Mouse (Mus musculus) heart, embryonic 11.5 days (tissue): Measurements from ENCODE around the gene Ifrd2. TPM values are rescaled to one million over a fixed set of nuclear protein-coding genes. Genes with fewer than 3 reads are reported as not detected.

Source experiments
- ATAC-seq: fragments of 200-750 bp; cut with Nextera tagmentation; replicated peaks from 2 replicates; pipeline ENCODE4 v1.8.0; 2017; ENCODE audit warnings: moderate library complexity; ENCODE audit not compliant: insufficient number of reproducible peaks, low FRiP score, low TSS enrichment
- H3K27ac ChIP-seq: fragments of 300-500 bp; sonication (generic); 2 replicates; pipeline ENCODE4 v1.5.1; 2014; ENCODE audit warnings: mild to moderate bottlenecking, low read depth, low read length
- H3K27me3 ChIP-seq: fragments of 300-500 bp; sonication (generic); 2 replicates; pipeline ENCODE4 v1.6.1; 2014; ENCODE audit warnings: mild to moderate bottlenecking, low read length, mixed read lengths; ENCODE audit not compliant: control insufficient read depth, insufficient read depth
- H3K36me3 ChIP-seq: fragments of 300-500 bp; sonication (generic); 2 replicates; pipeline ENCODE4 v1.6.1; 2014; ENCODE audit warnings: mild to moderate bottlenecking, low read length, moderate library complexity, mixed read lengths; ENCODE audit not compliant: control insufficient read depth, insufficient read depth
- H3K4me1 ChIP-seq: fragments of 300-500 bp; sonication (generic); 2 replicates; pipeline ENCODE4 v1.6.1; 2014; ENCODE audit warnings: low read length; ENCODE audit not compliant: control insufficient read depth, insufficient read depth
- H3K4me2 ChIP-seq: fragments of 300-500 bp; sonication (generic); 2 replicates; pipeline ENCODE4 v1.6.1; 2014; ENCODE audit warnings: mild to moderate bottlenecking, moderate library complexity
- H3K4me3 ChIP-seq: fragments of 300-500 bp; sonication (generic); 2 replicates; pipeline ENCODE4 v1.5.1; 2014; ENCODE audit warnings: low read depth, low read length
- H3K9ac ChIP-seq: fragments of 300-500 bp; sonication (generic); 2 replicates; pipeline ENCODE4 v1.6.1; 2014; ENCODE audit warnings: mild to moderate bottlenecking, low read depth, low read length, moderate library complexity
- H3K9me3 ChIP-seq: fragments of 300-500 bp; sonication (generic); replicated peaks from 2 replicates; pipeline ENCODE4 v1.6.1; 2016; ENCODE audit warnings: low read length; ENCODE audit not compliant: control insufficient read depth
- WGBS: fragments of 180-500 bp; shearing (Covaris S2); extraction: QIAGEN DNeasy Blood & Tissue Kit; methylation state at CpG from one replicate; pipeline ENCODE4 v1.1.7; 2014; ENCODE audit not compliant: insufficient replicate concordance; 5-methylcytosine and 5-hydroxymethylcytosine counted together
- polyA plus RNA-seq: library from polyadenylated mRNA; unstranded; fragments of >200 nt; fragmentation: Nextera tagmentation; extraction: Ambion mirVana; gene quantifications from 2 replicates; pipeline ENCODE4 v1.2.1, GENCODE M21; 2014

Ifrd2 gene
- 57.5 and 59.1 TPM in 2 replicates for polyA plus RNA-seq

- Histone ChIP-seq H3K9me3 (no peaks in the 10 kb centered on the region), H3K9ac (peak within 1 kb of the TSS; percentile 85), H3K4me2 (peak within 1 kb of the TSS; percentile 91), H3K4me1 (peaks cover 22% of the 10 kb centered on the region), H3K36me3 (peaks cover 20% of the 10 kb centered on the region), H3K27me3 (no peaks in the 10 kb centered on the region), H3K27ac (peak within 1 kb of the TSS; percentile 80), H3K4me3 (peak within 1 kb of the TSS; percentile 74)
- ATAC-seq: peak; percentile 96
- 13% methylated on average over 46 of the region's 46 CpGs for WGBS
Measured at GRCm38 (mm10) chr9:107586974-107587832, at the start of gene Ifrd2. TSS of gene Ifrd2 (plus strand) at chr9:107587642.

GRCm38 (mm10) chr9:107538231-107538630 lies 49.2 kb upstream of the Ifrd2 start:
- Histone ChIP-seq H3K4me3 (no peak overlapping the region), H3K27me3 (no peaks in the 10 kb centered on the region), H3K27ac (no peak overlapping the region), H3K9me3 (no peaks in the 10 kb centered on the region), H3K4me2 (no peak overlapping the region), H3K36me3 (0 out of 2 replicates have a peak, but pooled peaks cover 9% of the 10 kb centered on the region), H3K4me1 (peaks cover 40% of the 10 kb centered on the region), H3K9ac (no peak overlapping the region)
- no peak for ATAC-seq
- WGBS: 95% methylated on average over 7 of the region's 7 CpGs

- H3K9me3 ChIP-seq: no peaks in the 10 kb centered on the region
- 94% methylated on average over 3 of the region's 3 CpGs for WGBS
Measured at GRCm38 (mm10) chr9:107538711-107539110, 48.7 kb upstream of the Ifrd2 start.

GRCm38 (mm10) chr9:107539940-107540339 lies 47.5 kb upstream of the Ifrd2 start:
- H3K36me3 ChIP-seq: 0 out of 2 replicates have a peak, but pooled peaks cover 9% of the 10 kb centered on the region

More at GRCm38 (mm10) chr9:107538711-107539110, 48.7 kb upstream of the Ifrd2 start:
- Histone ChIP-seq H3K36me3 (0 out of 2 replicates have a peak, but pooled peaks cover 9% of the 10 kb centered on the region), H3K27me3 (no peaks in the 10 kb centered on the region), H3K4me2 (no peak overlapping the region), H3K27ac (no peak overlapping the region), H3K4me1 (peaks cover 40% of the 10 kb centered on the region), H3K4me3 (no peak overlapping the region), H3K9ac (no peak overlapping the region)
- no peak for ATAC-seq

GRCm38 (mm10) chr9:107540420-107540819 lies 47.0 kb upstream of the Ifrd2 start:
- 0 out of 2 replicates have a peak, but pooled peaks cover 9% of the 10 kb centered on the region for H3K36me3 ChIP-seq
- ATAC-seq: no peak
- 74% methylated on average over 4 of the region's 4 CpGs for WGBS

More at GRCm38 (mm10) chr9:107539940-107540339, 47.5 kb upstream of the Ifrd2 start:
- H3K4me1 ChIP-seq: peaks cover 40% of the 10 kb centered on the region
- no peak for ATAC-seq
- H3K9ac ChIP-seq: no peak overlapping the region
- no peaks in the 10 kb centered on the region for H3K9me3 ChIP-seq
- no peaks in the 10 kb centered on the region for H3K27me3 ChIP-seq
- H3K4me3 ChIP-seq: no peak overlapping the region
- H3K4me2 ChIP-seq: no peak overlapping the region
- H3K27ac ChIP-seq: no peak overlapping the region
- 91% methylated on average over 8 of the region's 8 CpGs for WGBS

GRCm38 (mm10) chr9:107541005-107541404 lies 46.4 kb upstream of the Ifrd2 start:
- Histone ChIP-seq H3K9ac (peak overlapping the region; percentile 11; the same call in 1 of the 2 replicates), H3K4me1 (peaks cover 30% of the 10 kb centered on the region), H3K36me3 (0 out of 2 replicates have a peak, but pooled peaks cover 9% of the 10 kb centered on the region), H3K9me3 (no peaks in the 10 kb centered on the region), H3K27ac (no peak overlapping the region), H3K4me3 (peak overlapping the region; percentile 60), H3K4me2 (peak overlapping the region; percentile 73), H3K27me3 (no peaks in the 10 kb centered on the region)
- 36% methylated on average over 10 of the region's 10 CpGs for WGBS
- ATAC-seq: no peak

More at GRCm38 (mm10) chr9:107540420-107540819, 47.0 kb upstream of the Ifrd2 start:
- H3K27me3 ChIP-seq: no peaks in the 10 kb centered on the region
- H3K9me3 ChIP-seq: no peaks in the 10 kb centered on the region
- no peak overlapping the region for H3K27ac ChIP-seq
- H3K4me3 ChIP-seq: no peak overlapping the region
- H3K4me2 ChIP-seq: no peak overlapping the region
- H3K9ac ChIP-seq: no peak overlapping the region
- H3K4me1 ChIP-seq: peaks cover 36% of the 10 kb centered on the region

GRCm38 (mm10) chr9:107541474-107542351 lies 45.7 kb upstream of the Ifrd2 start, which contains the start of the genes Cyb561d2 and Nprl2:
TSS of gene Cyb561d2 (minus strand) at chr9:107542193.
TSS of gene Nprl2 (plus strand) at chr9:107542226.
- Histone ChIP-seq H3K9ac (peak within 1 kb of the TSS; percentile 67), H3K27me3 (no peaks in the 10 kb centered on the region), H3K36me3 (0 out of 2 replicates have a peak, but pooled peaks cover 9% of the 10 kb centered on the region), H3K4me3 (peak within 1 kb of the TSS; percentile 60), H3K27ac (no peak within 1 kb of the TSS), H3K4me2 (peak within 1 kb of the TSS; percentile 73), H3K4me1 (peaks cover 23% of the 10 kb centered on the region), H3K9me3 (no peaks in the 10 kb centered on the region)
- ATAC-seq: peak; percentile 81
- under 1% methylated on average over 46 of the region's 46 CpGs for WGBS

- Histone ChIP-seq H3K4me1 (peaks cover 22% of the 10 kb centered on the region), H3K27ac (no peak overlapping the region), H3K36me3 (0 out of 2 replicates have a peak, but pooled peaks cover 9% of the 10 kb centered on the region), H3K9me3 (no peaks in the 10 kb centered on the region), H3K4me2 (peak overlapping the region; percentile 73), H3K9ac (peak overlapping the region; percentile 67), H3K4me3 (peak overlapping the region; percentile 60), H3K27me3 (no peaks in the 10 kb centered on the region)
- WGBS: 1% methylated on average over 11 of the region's 11 CpGs
- ATAC-seq: no peak; the same call in 1 of the 2 replicates
Measured at GRCm38 (mm10) chr9:107542352-107542686, 45.1 kb upstream of the Ifrd2 start.
